Mouse (Mus musculus): ENCODE measurements around the gene Capn1.

Gene Capn1

DNA sequence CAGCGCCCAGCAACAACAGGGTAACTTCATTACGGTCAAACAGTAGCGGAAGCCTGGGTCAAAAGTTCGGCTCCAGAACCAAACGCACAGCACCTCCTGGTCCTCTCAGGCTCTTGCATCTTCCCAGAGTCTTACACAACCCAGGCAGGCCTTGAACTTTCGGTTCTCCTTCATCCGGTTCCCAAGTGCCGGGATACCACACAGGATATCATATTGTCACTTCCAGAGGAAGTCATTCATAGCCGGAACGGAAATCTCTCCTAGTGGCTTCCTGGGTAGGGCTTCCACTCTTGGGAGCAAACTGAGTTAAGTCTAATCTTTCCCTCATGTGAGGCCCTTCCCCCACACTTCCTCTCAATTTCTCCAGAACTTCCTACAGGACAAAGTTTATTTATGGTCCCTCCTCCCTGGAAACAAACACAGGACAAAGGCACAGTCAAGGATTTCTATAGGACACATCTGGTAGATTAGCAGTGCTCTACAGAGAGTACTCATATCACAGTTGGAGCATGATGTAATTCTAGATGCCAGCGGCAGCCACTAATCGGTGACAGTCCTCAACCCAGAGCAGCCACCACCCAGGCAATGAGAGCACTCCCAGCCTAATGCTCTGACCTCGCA, 63.5 kb downstream of the Capn1 start:
- DNase-seq: peak; percentile 75 to 86

DNA sequence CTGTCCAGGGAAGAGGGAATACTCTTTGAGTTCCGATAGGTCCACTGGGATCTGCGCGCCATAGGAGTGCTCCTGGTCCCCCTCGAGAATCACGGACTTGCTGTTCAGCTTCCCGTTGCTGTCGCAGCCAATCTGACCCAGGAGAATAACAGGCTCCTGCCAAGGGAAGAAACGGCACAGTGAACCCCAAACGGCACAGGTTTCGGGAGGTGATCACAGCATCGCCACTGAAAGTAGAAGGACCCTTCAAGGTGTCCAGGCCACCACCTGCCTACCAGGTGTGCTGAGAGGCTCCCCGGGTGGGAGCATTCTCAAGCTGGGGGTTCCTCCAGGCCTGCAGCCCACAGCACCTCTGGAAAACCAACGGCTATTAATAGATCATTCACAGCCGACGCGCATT, 64.1 kb downstream of the Capn1 start:
- DNase-seq: no peak

DNA sequence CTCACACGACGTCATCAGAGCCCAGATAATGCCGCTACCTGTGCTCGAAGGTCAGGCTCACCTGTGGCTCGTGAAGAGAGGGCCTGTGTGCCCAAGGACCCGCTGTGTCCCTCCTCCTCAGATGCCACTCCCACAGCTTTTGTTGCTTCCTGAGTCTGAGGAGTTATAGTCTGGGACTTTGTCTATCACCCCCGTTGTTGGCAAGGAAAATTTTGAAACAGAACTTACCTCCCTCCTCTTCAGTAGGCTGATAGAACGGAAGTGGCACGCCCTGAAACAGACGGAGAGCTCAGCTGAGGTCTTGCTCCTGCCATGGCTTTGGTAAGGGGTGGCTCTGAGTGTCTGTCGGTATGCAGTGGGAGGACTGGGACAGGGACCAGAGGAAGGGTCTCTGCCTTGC, 65.5 kb downstream of the Capn1 start:
- peak in 1 of 2 experiments; percentile 58 for DNase-seq

DNA sequence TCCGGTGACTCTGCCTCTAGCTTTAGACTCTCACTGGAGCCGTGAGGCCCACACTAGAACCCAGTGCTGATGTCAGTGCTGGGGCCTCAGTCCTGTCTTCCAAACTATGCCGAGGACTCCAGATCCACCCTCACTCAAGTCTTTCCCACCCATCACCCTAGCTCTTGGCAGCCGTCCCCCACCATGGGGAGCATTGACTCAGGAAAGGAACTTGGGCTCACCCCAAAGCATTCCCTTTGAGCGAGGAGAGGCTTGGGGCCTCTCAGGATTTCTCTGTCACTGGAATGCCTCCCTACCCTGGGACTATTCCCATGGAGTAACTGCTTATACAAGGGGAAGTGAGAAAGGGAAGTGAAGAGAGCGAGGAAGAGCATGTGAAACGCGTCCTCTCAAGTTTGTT, 69.8 kb downstream of the Capn1 start:
- DNase-seq: peak; percentile 26 to 43

DNA sequence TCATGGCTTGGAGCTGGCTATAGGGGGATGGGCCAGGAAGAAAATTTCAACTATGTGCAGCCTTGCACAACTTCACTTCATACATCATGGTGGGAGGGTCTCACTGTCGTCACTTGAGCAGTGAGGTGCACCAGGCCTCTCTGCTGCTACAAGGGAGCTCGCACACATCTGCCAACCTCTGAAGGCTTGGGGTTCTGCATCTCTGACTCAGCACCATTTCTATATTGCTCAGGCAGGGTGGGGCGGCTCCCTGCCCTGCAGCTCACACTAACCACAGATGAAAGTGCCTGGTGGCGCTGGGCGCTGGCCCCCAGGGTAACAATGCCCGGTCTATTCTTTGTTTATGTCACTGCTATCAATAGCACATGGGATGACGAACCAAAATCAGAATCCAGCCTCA, 70.7 kb downstream of the Capn1 start:
- DNase-seq: peak; percentile 36 to 49

DNA sequence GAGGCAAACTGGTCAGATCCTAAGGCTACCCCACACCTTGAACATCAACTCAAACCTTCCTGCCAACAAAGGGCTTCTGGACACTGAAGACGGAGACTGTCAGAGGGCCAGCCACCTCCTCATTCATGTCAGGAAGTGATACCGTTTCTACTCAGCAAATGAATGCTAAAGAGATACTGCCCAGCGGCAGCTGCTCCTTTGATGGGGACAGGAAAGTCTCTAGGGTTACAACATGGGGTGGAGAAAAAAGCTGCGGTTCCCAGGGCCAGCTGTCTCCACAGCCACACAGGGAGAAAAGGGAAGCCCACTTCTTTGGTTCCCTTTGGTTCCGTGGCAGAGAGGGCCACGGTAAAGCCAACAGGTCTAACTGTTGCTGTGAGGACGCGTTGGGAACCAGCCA, 71.6 kb downstream of the Capn1 start:
- no peak for DNase-seq

DNA sequence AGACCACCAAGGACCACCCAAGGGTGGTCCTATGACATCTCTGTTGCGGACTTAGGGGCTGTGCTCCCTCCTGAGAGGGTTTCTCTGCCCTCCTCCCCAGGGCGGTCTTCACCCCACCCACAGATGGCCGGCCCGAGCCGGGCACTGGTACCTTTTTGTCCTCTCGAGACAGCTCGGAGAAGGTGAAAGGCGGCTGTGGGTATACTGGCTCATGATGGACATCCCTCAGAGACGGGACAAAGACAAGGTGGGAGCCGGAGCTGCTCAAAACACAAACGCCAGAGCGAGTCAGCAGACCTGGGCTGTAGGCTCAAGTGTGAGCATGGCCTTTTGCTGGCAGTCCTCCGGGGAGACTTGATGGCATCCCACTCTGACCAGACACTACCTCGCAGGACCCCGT, 72.3 kb downstream of the Capn1 start:
- DNase-seq: no peak

- no peak for DNase-seq
Measured at GRCm38 (mm10) chr19:5942581-5942980, 73.1 kb downstream of the Capn1 start.

DNA sequence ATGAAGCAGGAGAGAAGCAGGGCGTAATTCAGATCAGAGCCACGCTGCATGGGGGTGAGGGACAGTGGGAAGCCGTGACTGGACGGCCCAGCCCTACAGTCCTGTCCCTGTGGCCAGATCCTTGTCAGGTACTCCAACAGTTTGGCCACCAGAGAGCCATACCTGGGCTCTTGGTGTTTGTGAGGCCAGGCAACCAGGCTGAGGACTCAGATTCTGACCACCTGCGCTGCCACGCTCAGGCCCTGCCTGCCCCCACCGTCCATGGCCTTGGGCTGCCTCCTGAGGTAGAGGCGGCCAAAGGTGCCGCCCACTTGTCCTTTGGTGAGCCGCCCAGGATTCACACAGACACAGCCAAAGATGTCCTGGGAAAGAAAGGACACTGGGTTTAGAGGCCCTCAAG, 75.0 kb downstream of the Capn1 start:
- no peak for DNase-seq

DNA sequence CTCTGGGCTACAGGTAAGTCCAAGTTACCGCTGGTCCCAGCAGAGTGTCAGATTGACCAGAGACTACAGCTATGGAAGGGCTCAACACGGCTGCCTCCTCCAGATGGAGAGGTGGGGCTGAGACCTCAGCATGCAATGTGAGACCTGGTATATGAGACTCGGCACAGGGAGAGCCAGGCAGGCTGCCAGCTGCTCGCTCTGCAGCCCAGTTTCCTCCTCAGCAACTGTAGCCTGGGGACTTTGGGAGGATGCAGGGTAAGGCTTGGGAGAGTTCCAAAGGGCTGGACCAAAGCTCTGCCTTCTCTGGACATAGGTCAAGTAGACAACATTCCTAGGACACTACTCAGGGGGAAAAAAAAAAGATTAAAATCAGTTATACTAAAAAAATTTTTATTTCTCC, 75.5 kb downstream of the Capn1 start:
- peak; percentile 94 to 95 for DNase-seq

- DNase-seq: no peak
Measured at GRCm38 (mm10) chr19:5939715-5940114, 76.0 kb downstream of the Capn1 start.
